Mouse (Mus musculus) spleen, postnatal 14 days (tissue): ENCODE results near the gene Mien1.
A peak's percentile ranks its signal among the peaks of the same experiment; 100 is the strongest.

ENCODE experiments used
- DNase-seq, 2 experiments: peaks; one replicate each; pipeline ENCODE4 v3.0.0; 2021 to 2022; ENCODE audit warnings: low spot score in 2 of 2

Mien1 gene

DNA sequence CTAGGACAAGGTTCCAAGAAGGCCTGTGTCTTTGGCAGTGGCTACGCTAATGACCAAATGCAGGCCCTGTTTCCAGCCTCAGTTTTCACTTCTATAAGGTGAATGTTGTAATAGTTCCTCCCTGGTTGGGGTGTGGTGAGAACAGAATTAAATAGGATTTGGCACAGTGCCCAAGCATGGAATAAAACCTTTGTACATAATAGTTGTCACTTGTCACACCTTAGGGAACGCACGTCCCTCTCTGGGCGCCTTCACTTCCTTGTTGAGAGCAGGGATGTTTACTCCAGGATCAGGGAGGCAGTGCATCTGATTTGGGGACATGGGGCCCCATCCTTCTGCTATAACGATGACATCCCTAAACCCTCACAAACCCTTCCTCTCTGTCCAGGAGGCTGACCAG, 10.4 kb downstream of the Mien1 start:
- DNase-seq, result no peak

- no peak for DNase-seq
Observed at GRCm38 (mm10) chr11:98426592-98426991, 12.2 kb downstream of the Mien1 start.

GRCm38 (mm10) chr11:98418939-98419547, 19.7 kb downstream of the Mien1 start:
- no peak for DNase-seq

DNA sequence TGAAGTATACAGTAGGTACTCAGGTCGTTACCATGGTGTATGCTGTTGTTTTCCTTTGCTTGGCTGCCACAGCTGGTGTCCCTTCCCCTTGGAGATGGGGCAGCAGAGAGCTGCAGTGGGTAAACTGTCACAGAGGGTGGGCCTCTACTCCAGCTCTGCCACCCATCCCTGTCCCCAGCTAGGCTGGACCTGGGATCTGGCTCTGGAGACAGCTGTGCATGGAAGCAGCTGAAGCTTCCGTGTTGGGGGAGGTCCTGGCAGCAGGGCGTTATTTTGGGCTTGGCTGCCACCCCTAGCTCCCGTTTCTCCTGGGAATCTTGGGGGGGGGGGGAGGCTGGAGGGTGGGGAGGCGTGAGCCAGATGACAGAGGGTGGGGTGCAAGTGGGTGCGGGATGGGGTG, 20.5 kb downstream of the Mien1 start:
- DNase-seq, result no peak

- DNase-seq, result no peak
Observed at GRCm38 (mm10) chr11:98417074-98417473, 21.7 kb downstream of the Mien1 start.

- DNase-seq, result no peak
Observed at GRCm38 (mm10) chr11:98414162-98414561, 24.6 kb downstream of the Mien1 start.

DNA sequence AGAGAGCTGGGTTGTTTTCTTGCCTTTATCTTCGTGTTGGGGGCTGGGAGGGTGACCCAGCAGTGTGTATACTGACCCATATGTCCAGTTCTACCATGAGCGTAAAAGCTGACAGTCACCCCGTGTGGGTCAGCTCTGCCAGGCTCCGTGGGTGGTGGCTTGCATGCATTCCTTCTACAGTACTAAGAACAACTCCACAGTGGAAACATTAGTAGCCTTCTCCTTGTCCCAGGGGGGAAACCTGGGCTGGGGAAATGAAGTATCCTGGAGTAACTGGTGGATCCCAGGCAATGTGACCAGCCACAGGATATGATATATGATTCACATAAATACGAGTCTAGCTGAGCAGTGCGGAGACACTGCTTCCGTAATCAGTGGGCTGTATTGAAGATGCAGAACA, 25.1 kb downstream of the Mien1 start:
- DNase-seq, result no peak

DNA sequence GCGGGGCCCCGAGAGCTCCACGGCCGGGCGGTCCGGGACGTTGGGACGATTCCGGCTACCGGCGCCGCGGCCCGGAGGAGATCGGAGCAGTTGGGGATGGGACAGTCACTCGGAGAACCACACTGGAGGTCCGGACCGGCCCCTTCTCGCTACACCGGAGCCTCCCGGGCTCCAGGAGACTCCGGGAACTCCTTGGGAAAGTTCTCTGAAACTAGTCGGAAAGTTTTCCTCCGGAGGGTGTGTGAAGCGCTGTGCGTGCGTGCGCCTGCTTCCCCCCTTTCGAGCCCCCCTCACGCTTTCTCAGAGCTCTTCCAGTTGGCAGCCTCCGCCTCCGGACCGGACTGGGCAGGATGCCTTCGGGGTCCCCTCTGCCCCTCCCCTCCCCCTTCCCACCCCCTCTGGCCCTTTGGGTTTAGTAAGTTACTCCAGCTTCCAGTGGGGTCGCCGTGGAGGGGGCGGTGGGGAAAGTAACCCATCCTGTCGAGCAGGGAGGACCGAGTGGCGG, 25.9 kb downstream of the Mien1 start:
- DNase-seq, result no peak

- no peak for DNase-seq
Observed at GRCm38 (mm10) chr11:98412273-98412796, 26.5 kb downstream of the Mien1 start, which contains the start of gene Erbb2. Gene Erbb2 (plus strand): TSS chr11:98412470.

DNA sequence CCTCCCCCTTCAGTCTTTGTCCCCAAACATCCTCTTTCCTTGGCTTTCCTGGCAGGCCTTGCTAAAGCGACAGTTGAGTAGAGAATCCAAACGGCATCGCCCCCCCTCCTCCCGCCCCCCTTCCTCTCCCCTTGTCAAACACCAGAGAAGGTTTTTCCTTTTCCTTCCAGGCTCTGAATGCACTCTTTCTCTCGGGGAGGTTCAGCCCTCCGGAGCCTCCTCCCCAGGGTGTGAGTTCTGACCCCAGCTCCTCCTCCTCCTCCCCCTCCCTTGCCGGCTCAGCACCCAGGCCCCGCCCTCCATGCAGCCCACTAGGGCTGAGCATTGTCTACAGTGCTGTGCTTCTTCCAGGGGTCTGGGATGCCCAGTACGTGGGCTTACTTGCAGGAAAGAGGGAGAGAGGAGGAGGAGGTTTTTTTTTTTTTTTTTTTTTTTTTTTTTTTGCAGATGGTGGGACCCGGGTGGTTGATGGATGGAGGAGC, 29.4 kb downstream of the Mien1 start:
- no peak for DNase-seq

DNA sequence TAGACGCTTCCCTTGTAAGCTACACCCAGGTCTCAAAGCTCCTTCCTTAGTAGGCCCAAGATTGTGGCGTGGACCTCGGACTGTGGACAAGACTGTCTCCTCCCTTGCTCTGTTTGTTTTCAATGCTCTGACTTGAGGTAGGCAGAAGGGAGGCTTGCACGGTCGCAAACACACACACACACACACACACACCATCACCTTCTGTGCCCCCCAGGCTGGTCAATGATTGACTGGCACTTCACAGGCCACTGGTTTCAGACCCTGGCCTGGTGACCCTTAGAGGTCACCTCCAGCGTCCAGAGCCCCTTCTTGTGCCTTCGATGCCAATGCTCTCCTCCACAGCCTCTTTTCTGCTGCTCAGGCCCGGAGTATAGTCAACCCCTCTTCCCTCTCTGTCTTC, 29.9 kb downstream of the Mien1 start:
- no peak for DNase-seq

GRCm38 (mm10) chr11:98406621-98407020, 32.2 kb downstream of the Mien1 start:
- no peak for DNase-seq

- no peak for DNase-seq
Observed at GRCm38 (mm10) chr11:98400816-98401215, 38.0 kb downstream of the Mien1 start.

DNA sequence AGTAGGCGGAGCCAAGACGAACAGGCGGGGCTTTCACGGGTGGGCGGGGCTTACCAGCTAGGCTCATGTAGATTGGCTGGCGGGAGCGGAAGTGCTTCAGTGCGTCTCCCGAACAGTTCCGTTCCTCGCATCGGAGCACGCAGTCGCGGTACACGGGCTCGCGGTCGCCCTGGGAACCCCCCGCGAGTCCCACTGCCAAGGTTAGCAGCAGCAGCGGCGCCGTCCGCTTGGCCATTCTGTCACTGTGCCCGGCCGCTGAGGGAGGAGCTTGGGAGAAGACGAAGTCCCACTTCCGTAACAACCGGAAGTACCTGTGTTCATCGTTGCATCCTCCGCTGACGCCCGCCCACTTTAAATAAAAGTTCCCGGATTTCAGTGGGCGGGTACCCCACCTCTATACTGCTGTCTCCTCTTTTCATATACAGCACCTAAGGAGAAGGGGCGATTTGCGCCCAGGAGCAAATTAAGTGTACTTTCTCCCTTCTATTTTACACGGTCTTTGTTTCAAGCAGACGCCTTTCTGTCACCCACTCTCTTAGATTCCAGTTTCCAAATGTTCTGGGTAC, 38.5 kb downstream of the Mien1 start, which contains the start of gene Pgap3:
Pgap3 (minus strand) TSS at position 330 of the 566 bp plus-strand sequence.
- peak; percentile 67 to 75 for DNase-seq

GRCm38 (mm10) chr11:98397946-98398345, 40.8 kb downstream of the Mien1 start:
- no peak for DNase-seq

DNA sequence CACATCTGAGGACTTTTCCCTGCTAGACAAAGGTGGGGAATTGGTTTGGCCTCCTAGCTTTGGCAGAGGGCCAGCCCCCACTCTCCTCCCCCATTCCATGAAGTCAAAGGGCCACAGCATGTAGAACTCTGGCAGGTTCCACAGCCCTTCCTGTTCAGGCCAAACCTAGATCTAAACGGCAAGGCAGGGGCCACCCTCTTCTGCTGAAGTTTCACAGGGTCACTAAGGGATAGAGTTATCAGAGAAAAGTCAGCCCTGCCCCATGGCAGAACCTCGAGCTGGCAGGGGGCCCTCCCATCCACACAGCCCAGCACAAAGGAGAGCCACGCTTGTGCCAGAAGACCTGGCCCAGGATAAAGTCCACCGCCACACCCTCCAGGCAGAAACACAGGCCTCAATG, 43.8 kb downstream of the Mien1 start:
- peak in 1 of 2 experiments; percentile 7 for DNase-seq

- DNase-seq, result no peak
Observed at GRCm38 (mm10) chr11:98394301-98394700, 44.5 kb downstream of the Mien1 start.

- DNase-seq, result peak; percentile 27 to 59
Observed at GRCm38 (mm10) chr11:98393317-98393716, 45.5 kb downstream of the Mien1 start.

- peak in 1 of 2 experiments; percentile 10 for DNase-seq
Observed at GRCm38 (mm10) chr11:98392645-98393044, 46.1 kb downstream of the Mien1 start.

- DNase-seq, result no peak
Observed at GRCm38 (mm10) chr11:98392034-98392433, 46.8 kb downstream of the Mien1 start.

- no peak for DNase-seq
Observed at GRCm38 (mm10) chr11:98390141-98390540, 48.6 kb downstream of the Mien1 start.

- peak in 1 of 2 experiments; percentile 36 for DNase-seq
Observed at GRCm38 (mm10) chr11:98389221-98389780, 49.5 kb downstream of the Mien1 start.

DNA sequence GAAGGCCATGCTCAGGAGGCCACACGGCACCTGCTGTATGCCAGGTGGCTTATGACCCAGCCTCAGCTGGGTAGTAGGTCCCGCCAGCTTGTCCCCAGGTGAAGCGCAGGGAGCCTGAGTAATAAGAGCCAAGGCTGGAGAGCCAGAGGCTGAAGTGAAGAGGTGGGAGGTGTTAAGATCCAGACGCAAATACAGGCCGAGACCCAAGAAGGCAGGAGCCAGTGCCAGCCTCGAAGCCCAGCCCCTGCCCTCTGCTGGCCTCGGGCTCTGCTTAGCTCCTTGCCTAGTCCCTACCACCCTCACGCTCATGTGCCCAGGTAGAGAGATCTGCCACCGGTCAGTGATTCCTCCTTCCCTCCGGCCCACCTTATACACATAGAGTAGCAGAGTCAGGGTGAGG, 50.5 kb downstream of the Mien1 start:
- no peak for DNase-seq
